Mouse (Mus musculus): ENCODE results near the gene Smo. TPM values are rescaled to one million over a fixed set of nuclear protein-coding genes. Genes with fewer than 3 reads are reported as not detected.

Gene Smo
- polyA plus RNA-seq, 1 experiment from 2014 or later, result 72.8 TPM

DNA sequence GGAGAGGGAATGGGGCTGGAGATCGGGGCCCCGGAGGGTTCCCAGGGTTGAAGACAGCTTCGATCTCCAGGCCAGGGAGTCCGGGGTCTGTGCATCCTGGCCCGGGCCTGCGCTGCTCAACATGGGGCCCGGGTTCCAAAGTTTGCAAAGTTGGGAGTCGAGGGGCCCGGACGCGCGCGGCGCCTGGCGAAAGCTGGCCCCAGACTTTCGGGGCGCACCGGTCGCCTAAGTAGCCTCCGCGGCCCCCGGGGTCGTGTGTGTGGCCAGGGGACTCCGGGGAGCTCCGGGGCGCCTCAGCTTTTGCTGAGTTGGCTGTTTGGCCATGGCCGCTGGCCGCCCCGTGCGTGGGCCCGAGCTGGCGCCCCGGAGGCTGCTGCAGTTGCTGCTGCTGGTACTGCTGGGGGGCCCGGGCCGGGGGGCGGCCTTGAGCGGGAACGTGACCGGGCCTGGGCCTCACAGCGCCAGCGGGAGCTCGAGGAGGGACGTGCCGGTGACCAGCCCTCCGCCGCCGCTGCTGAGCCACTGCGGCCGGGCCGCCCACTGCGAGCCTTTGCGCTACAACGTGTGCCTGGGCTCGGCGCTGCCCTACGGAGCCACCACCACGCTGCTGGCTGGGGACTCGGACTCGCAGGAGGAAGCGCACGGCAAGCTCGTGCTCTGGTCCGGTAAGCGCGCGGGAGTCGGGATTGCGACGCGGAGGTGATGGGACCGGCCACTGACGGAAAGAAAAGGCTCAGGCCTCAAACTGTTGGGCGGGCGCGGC, 567 bp downstream of the Smo start:
- Histone ChIP-seq H3K36me3 (ENCODE audit: control insufficient read depth, insufficient read depth, low read length) (peaks cover 5% of the 10 kb centered on the region; the same call in 1 of the 2 replicates), H3K9me3 (ENCODE audit: control insufficient read depth, low read length) (no peaks in the 10 kb centered on the region), H3K27me3 (ENCODE audit: control insufficient read depth, insufficient read depth, low read length) (no peaks in the 10 kb centered on the region), H3K9ac (ENCODE audit: low read length) (peak overlapping the region; percentile 99), H3K4me2 (ENCODE audit: low read depth, low read length, severe bottlenecking) (peak overlapping the region; percentile 55), H3K4me3 (ENCODE audit: low read depth, low read length) (peak overlapping the region; percentile 96), H3K4me1 (replicated peaks; ENCODE audit: control insufficient read depth, insufficient read depth, low read length) (0 out of 2 replicates have a peak, but pooled peaks cover 5% of the 10 kb centered on the region), H3K27ac (ENCODE audit: low read depth, low read length) (peak overlapping the region; percentile 91)
- ATAC-seq (replicated peaks; ENCODE audit: low FRiP score) (peak; percentile 84), DNase-seq (ENCODE audit: low spot score) (peak; percentile 87)
- WGBS, result under 1% methylated on average over 75 of the region's 75 CpGs

GRCm38 (mm10) chr6:29736610-29737458, 1.5 kb downstream of the Smo start:
- no peak for DNase-seq (ENCODE audit: low spot score)
- no peak for ATAC-seq (replicated peaks; ENCODE audit: low FRiP score)
- H3K9ac ChIP-seq (ENCODE audit: low read length), result peak overlapping the region; percentile 99
- H3K4me1 ChIP-seq (replicated peaks; ENCODE audit: control insufficient read depth, insufficient read depth, low read length), result 0 out of 2 replicates have a peak, but pooled peaks cover 5% of the 10 kb centered on the region
- H3K4me2 ChIP-seq (ENCODE audit: low read depth, low read length, severe bottlenecking), result peak overlapping the region; percentile 55
- no peaks in the 10 kb centered on the region for H3K27me3 ChIP-seq (ENCODE audit: control insufficient read depth, insufficient read depth, low read length)
- H3K27ac ChIP-seq (ENCODE audit: low read depth, low read length), result peak overlapping the region; percentile 91; the same call in 1 of the 2 replicates
- H3K9me3 ChIP-seq (ENCODE audit: control insufficient read depth, low read length), result no peaks in the 10 kb centered on the region
- WGBS, result 19% methylated on average over 13 of the region's 13 CpGs
- H3K36me3 ChIP-seq (ENCODE audit: control insufficient read depth, insufficient read depth, low read length), result peaks cover 5% of the 10 kb centered on the region; the same call in 1 of the 2 replicates
- H3K4me3 ChIP-seq (ENCODE audit: low read depth, low read length), result peak overlapping the region; percentile 96

DNA sequence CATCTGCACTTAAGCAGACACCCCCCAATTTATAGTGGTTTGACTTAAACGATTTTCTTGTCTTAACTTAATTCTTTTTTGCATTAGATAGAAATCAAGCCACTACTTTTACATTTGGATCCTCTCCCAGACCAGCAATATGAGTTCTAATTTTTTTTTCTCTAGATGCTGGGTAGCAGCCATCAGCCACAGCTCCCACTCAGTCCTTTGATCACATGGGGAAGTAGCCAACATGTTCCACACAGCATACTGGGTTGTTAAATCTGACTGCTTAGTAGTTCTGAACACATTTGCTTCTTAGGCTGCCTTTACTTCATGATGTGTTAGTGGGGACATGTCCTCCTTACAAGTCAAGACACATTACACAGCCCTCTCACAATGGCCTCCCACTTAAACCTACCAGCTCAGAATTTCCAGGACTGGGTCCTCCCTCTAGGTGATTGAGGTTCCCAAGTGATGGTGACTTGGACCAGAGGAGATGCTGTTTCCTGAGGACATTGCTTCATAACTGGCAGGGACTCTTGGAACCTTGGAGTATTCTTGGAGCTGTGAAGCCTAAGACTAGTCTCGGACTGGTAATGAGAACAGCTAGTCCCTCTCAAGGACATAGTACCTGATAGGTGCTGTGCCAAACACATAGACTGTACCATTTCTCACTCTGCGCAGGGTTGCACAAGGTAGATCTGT, 16.3 kb downstream of the Smo start:
- Histone ChIP-seq H3K27me3 (ENCODE audit: control insufficient read depth, insufficient read depth, low read length) (no peaks in the 10 kb centered on the region), H3K36me3 (ENCODE audit: control insufficient read depth, insufficient read depth, low read length) (no peaks in the 10 kb centered on the region; the same call in 1 of the 2 replicates), H3K4me3 (ENCODE audit: low read depth, low read length) (no peak overlapping the region), H3K4me2 (ENCODE audit: low read depth, low read length, severe bottlenecking) (no peak overlapping the region), H3K9me3 (ENCODE audit: control insufficient read depth, low read length) (peaks cover 8% of the 10 kb centered on the region), H3K9ac (ENCODE audit: low read length) (no peak overlapping the region), H3K4me1 (replicated peaks; ENCODE audit: control insufficient read depth, insufficient read depth, low read length) (no peaks in the 10 kb centered on the region), H3K27ac (ENCODE audit: low read depth, low read length) (no peak overlapping the region)
- WGBS, result 94% methylated on average over 3 of the region's 3 CpGs
- DNase-seq (ENCODE audit: low spot score) (no peak), ATAC-seq (replicated peaks; ENCODE audit: low FRiP score) (no peak)

- no peak for ATAC-seq (replicated peaks; ENCODE audit: low FRiP score)
- peaks cover 5% of the 10 kb centered on the region for H3K9me3 ChIP-seq (ENCODE audit: control insufficient read depth, low read length)
- 91% methylated on average over 11 of the region's 11 CpGs for WGBS
- H3K4me1 ChIP-seq (replicated peaks; ENCODE audit: control insufficient read depth, insufficient read depth, low read length), result no peaks in the 10 kb centered on the region
- H3K9ac ChIP-seq (ENCODE audit: low read length), result no peak overlapping the region
- H3K27ac ChIP-seq (ENCODE audit: low read depth, low read length), result no peak overlapping the region
- DNase-seq (ENCODE audit: low spot score), result no peak
- peaks cover 8% of the 10 kb centered on the region for H3K36me3 ChIP-seq (ENCODE audit: control insufficient read depth, insufficient read depth, low read length)
- no peaks in the 10 kb centered on the region for H3K27me3 ChIP-seq (ENCODE audit: control insufficient read depth, insufficient read depth, low read length)
- H3K4me3 ChIP-seq (ENCODE audit: low read depth, low read length), result no peak overlapping the region
- no peak overlapping the region for H3K4me2 ChIP-seq (ENCODE audit: low read depth, low read length, severe bottlenecking)
These were observed 18.0 kb downstream of the Smo start for GRCm38 (mm10) chr6:29753336-29753735.

- H3K9ac ChIP-seq (ENCODE audit: low read length), result no peak overlapping the region
- H3K4me1 ChIP-seq (replicated peaks; ENCODE audit: control insufficient read depth, insufficient read depth, low read length), result no peaks in the 10 kb centered on the region
- WGBS, result 93% methylated on average over 5 of the region's 5 CpGs
- DNase-seq (ENCODE audit: low spot score) (no peak), ATAC-seq (replicated peaks; ENCODE audit: low FRiP score) (no peak)
- no peak overlapping the region for H3K4me2 ChIP-seq (ENCODE audit: low read depth, low read length, severe bottlenecking)
- H3K9me3 ChIP-seq (ENCODE audit: control insufficient read depth, low read length), result no peaks in the 10 kb centered on the region
- no peak overlapping the region for H3K4me3 ChIP-seq (ENCODE audit: low read depth, low read length)
- H3K36me3 ChIP-seq (ENCODE audit: control insufficient read depth, insufficient read depth, low read length), result peaks cover 13% of the 10 kb centered on the region
- no peaks in the 10 kb centered on the region for H3K27me3 ChIP-seq (ENCODE audit: control insufficient read depth, insufficient read depth, low read length)
- H3K27ac ChIP-seq (ENCODE audit: low read depth, low read length), result no peak overlapping the region
These were observed 20.7 kb downstream of the Smo start for GRCm38 (mm10) chr6:29756001-29756400.

- no peak for DNase-seq (ENCODE audit: low spot score)
- no peak overlapping the region for H3K4me3 ChIP-seq (ENCODE audit: low read depth, low read length)
- no peaks in the 10 kb centered on the region for H3K4me1 ChIP-seq (replicated peaks; ENCODE audit: control insufficient read depth, insufficient read depth, low read length)
- 92% methylated on average over 4 of the region's 4 CpGs for WGBS
- peaks cover 13% of the 10 kb centered on the region for H3K36me3 ChIP-seq (ENCODE audit: control insufficient read depth, insufficient read depth, low read length)
- H3K9me3 ChIP-seq (ENCODE audit: control insufficient read depth, low read length), result no peaks in the 10 kb centered on the region
- no peaks in the 10 kb centered on the region for H3K27me3 ChIP-seq (ENCODE audit: control insufficient read depth, insufficient read depth, low read length)
- no peak overlapping the region for H3K4me2 ChIP-seq (ENCODE audit: low read depth, low read length, severe bottlenecking)
- H3K9ac ChIP-seq (ENCODE audit: low read length), result no peak overlapping the region
- H3K27ac ChIP-seq (ENCODE audit: low read depth, low read length), result no peak overlapping the region
- no peak for ATAC-seq (replicated peaks; ENCODE audit: low FRiP score)
These were observed 21.2 kb downstream of the Smo start for GRCm38 (mm10) chr6:29756476-29756875.

- Histone ChIP-seq H3K27ac (ENCODE audit: low read depth, low read length) (no peak overlapping the region), H3K27me3 (ENCODE audit: control insufficient read depth, insufficient read depth, low read length) (no peaks in the 10 kb centered on the region), H3K36me3 (ENCODE audit: control insufficient read depth, insufficient read depth, low read length) (peaks cover 13% of the 10 kb centered on the region), H3K4me1 (replicated peaks; ENCODE audit: control insufficient read depth, insufficient read depth, low read length) (no peaks in the 10 kb centered on the region), H3K4me2 (ENCODE audit: low read depth, low read length, severe bottlenecking) (no peak overlapping the region), H3K9me3 (ENCODE audit: control insufficient read depth, low read length) (no peaks in the 10 kb centered on the region), H3K4me3 (ENCODE audit: low read depth, low read length) (no peak overlapping the region), H3K9ac (ENCODE audit: low read length) (no peak overlapping the region)
- ATAC-seq (replicated peaks; ENCODE audit: low FRiP score) (peak; percentile 46; the same call in 1 of the 2 replicates), DNase-seq (ENCODE audit: low spot score) (peak; percentile 85)
- WGBS, result 38% methylated on average over 4 of the region's 4 CpGs
These were observed 23.1 kb downstream of the Smo start for GRCm38 (mm10) chr6:29758417-29758816.

- 85% methylated on average over 13 of the region's 13 CpGs for WGBS
- DNase-seq (ENCODE audit: low spot score) (no peak), ATAC-seq (replicated peaks; ENCODE audit: low FRiP score) (no peak)
- Histone ChIP-seq H3K4me3 (ENCODE audit: low read depth, low read length) (no peak overlapping the region), H3K36me3 (ENCODE audit: control insufficient read depth, insufficient read depth, low read length) (peaks cover 13% of the 10 kb centered on the region), H3K9me3 (ENCODE audit: control insufficient read depth, low read length) (no peaks in the 10 kb centered on the region), H3K4me2 (ENCODE audit: low read depth, low read length, severe bottlenecking) (no peak overlapping the region), H3K9ac (ENCODE audit: low read length) (no peak overlapping the region), H3K4me1 (replicated peaks; ENCODE audit: control insufficient read depth, insufficient read depth, low read length) (no peaks in the 10 kb centered on the region), H3K27me3 (ENCODE audit: control insufficient read depth, insufficient read depth, low read length) (no peaks in the 10 kb centered on the region), H3K27ac (ENCODE audit: low read depth, low read length) (no peak overlapping the region)
These were observed 23.8 kb downstream of the Smo start for GRCm38 (mm10) chr6:29759012-29759679.

Measured in forebrain, embryonic 11.5 days (tissue).